Mouse (Mus musculus) heart, embryonic 16.5 days (tissue): ENCODE measurements at regions not wholly inside any gene's neighbourhood (a gene's known extent, or its start where the extent isn't known, plus 50 kb on each side); places are given as distances from the start of the nearest gene placed in this dataset.
"Not testable (repeated sequence)": the region's sequence is repeated elsewhere in the genome, so short reads cannot be mapped to it uniquely, and the experiment has no call there.

ENCODE experiments used
- ATAC-seq: fragments of 200-750 bp; cut with Nextera tagmentation; replicated peaks from 2 replicates; pipeline ENCODE4 v1.8.0; 2017; ENCODE audit warnings: moderate number of reproducible peaks; ENCODE audit not compliant: insufficient read depth, low FRiP score; ENCODE audit errors: extremely low read depth
- H3K27ac ChIP-seq: fragments of 300-500 bp; sonication (generic); 2 replicates; pipeline ENCODE4 v1.5.1; 2014; ENCODE audit warnings: mild to moderate bottlenecking, low read length, control low read depth, moderate library complexity
- H3K27me3 ChIP-seq: fragments of 300-500 bp; sonication (generic); 2 replicates; pipeline ENCODE4 v1.6.1; 2014; ENCODE audit warnings: low read length, mixed read lengths; ENCODE audit not compliant: control insufficient read depth, insufficient read depth
- H3K36me3 ChIP-seq: fragments of 300-500 bp; sonication (generic); 2 replicates; pipeline ENCODE4 v1.6.1; 2014; ENCODE audit not compliant: control insufficient read depth, insufficient read depth
- H3K4me1 ChIP-seq: fragments of 300-500 bp; sonication (generic); 2 replicates; pipeline ENCODE4 v1.6.1; 2014; ENCODE audit warnings: low read length, mixed read lengths; ENCODE audit not compliant: control insufficient read depth, insufficient read depth
- H3K4me2 ChIP-seq: fragments of 300-500 bp; sonication (generic); 2 replicates; pipeline ENCODE4 v1.6.1; 2014; ENCODE audit warnings: low read depth, mild to moderate bottlenecking, control low read depth, low read length
- H3K4me3 ChIP-seq: fragments of 300-500 bp; sonication (generic); 2 replicates; pipeline ENCODE4 v1.5.1; 2014; ENCODE audit warnings: mild to moderate bottlenecking, control low read depth, low read length
- H3K9ac ChIP-seq: fragments of 300-500 bp; sonication (generic); 2 replicates; pipeline ENCODE4 v1.6.1; 2014; ENCODE audit warnings: low read length, control low read depth
- H3K9me3 ChIP-seq: fragments of 300-500 bp; sonication (generic); replicated peaks from 2 replicates; pipeline ENCODE4 v1.6.1; 2016; ENCODE audit warnings: low read length; ENCODE audit not compliant: control insufficient read depth
- WGBS: fragments of 180-500 bp; shearing (Covaris S2); extraction: QIAGEN DNeasy Blood & Tissue Kit; methylation state at CpG from one replicate; pipeline ENCODE4 v1.1.7; 2014; 5-methylcytosine and 5-hydroxymethylcytosine counted together

DNA sequence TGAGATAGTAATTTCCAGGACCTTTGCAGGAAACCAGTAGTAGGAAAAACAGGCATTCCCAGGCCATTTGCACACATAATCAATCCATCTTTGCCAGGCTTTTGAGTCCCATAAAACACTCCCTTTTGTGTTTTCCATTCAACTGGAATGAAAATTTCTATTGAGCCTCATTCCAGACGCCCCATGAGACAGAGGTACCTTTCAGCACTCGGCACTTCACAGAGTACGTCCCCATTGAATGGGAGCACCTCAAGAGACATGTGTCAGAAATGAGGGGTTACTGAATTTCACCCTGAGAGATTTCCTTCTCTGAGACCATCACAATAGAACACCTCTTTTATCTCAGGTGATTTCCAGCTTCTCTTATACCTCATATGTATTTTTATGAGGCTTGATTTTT, 493.5 kb upstream of the Gm9747 start:
- WGBS: 70% methylated on average over 3 of the region's 3 CpGs
- H3K4me1 ChIP-seq: 0 out of 2 replicates have a peak, but pooled peaks cover 1% of the 10 kb centered on the region
- H3K27me3 ChIP-seq: no peaks in the 10 kb centered on the region
- H3K9me3 ChIP-seq: no peaks in the 10 kb centered on the region
- no peaks in the 10 kb centered on the region for H3K36me3 ChIP-seq
- H3K27ac ChIP-seq: no peak overlapping the region
- no peak overlapping the region for H3K9ac ChIP-seq
- no peak overlapping the region for H3K4me2 ChIP-seq
- no peak for ATAC-seq
- no peak overlapping the region for H3K4me3 ChIP-seq

GRCm38 (mm10) chr1:81739981-81740380, 492.9 kb upstream of the Gm9747 start:
- no peaks in the 10 kb centered on the region for H3K27me3 ChIP-seq
- no peak for ATAC-seq
- no peaks in the 10 kb centered on the region for H3K36me3 ChIP-seq
- H3K9ac ChIP-seq: no peak overlapping the region
- peaks cover 7% of the 10 kb centered on the region for H3K4me1 ChIP-seq
- no peaks in the 10 kb centered on the region for H3K9me3 ChIP-seq
- WGBS: 77% methylated on average over 1 of the region's 1 CpGs
- H3K4me3 ChIP-seq: no peak overlapping the region
- no peak overlapping the region for H3K4me2 ChIP-seq
- no peak overlapping the region for H3K27ac ChIP-seq

DNA sequence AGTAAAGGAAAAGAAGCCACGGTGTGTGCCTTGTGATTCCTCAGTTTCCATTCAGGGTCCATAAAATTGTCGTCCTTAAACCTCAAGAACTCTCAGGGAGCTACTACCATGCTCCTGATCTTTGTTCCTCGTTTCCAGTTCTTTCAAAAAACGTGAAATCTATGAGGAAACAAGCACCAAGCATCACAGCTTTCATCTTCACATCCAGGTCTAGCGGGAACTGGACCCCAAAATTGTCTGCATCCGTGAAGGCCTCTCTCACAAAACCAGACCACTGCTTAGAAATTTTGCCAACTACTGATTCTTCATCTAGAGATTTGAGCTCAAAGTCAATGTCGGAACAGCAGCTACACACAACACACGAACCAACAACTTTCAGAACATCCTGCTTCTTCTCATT, 491.0 kb upstream of the Gm9747 start:
- H3K36me3 ChIP-seq, ATAC-seq: not testable (repeated sequence)

GRCm38 (mm10) chr1:81744524-81744923, 488.4 kb upstream of the Gm9747 start:
- H3K4me1 ChIP-seq: peaks cover 7% of the 10 kb centered on the region
- no peaks in the 10 kb centered on the region for H3K36me3 ChIP-seq
- no peaks in the 10 kb centered on the region for H3K27me3 ChIP-seq
- H3K4me3 ChIP-seq: no peak overlapping the region
- no peak overlapping the region for H3K9ac ChIP-seq
- H3K9me3 ChIP-seq: no peaks in the 10 kb centered on the region
- no peak overlapping the region for H3K4me2 ChIP-seq
- peak; percentile 75 for ATAC-seq
- peak overlapping the region; percentile 35; the same call in 1 of the 2 replicates for H3K27ac ChIP-seq
- WGBS: 38% methylated on average over 8 of the region's 8 CpGs

More for the DNA sequence above, 491.0 kb upstream of the Gm9747 start:
- not testable (repeated sequence) for H3K4me2 ChIP-seq, H3K4me3 ChIP-seq, H3K27me3 ChIP-seq, H3K4me1 ChIP-seq, H3K9ac ChIP-seq, H3K27ac ChIP-seq, H3K9me3 ChIP-seq
- 88% methylated on average over 8 of the region's 8 CpGs for WGBS

- 82% methylated on average over 14 of the region's 14 CpGs for WGBS
- H3K36me3 ChIP-seq: no peaks in the 10 kb centered on the region
- no peak overlapping the region for H3K4me3 ChIP-seq
- H3K4me1 ChIP-seq: peaks cover 7% of the 10 kb centered on the region
- no peak overlapping the region for H3K9ac ChIP-seq
- peak overlapping the region; percentile 35; the same call in 1 of the 2 replicates for H3K27ac ChIP-seq
- no peaks in the 10 kb centered on the region for H3K27me3 ChIP-seq
- ATAC-seq: no peak
- no peaks in the 10 kb centered on the region for H3K9me3 ChIP-seq
- H3K4me2 ChIP-seq: no peak overlapping the region
Measured at GRCm38 (mm10) chr1:81745024-81745960, 487.6 kb upstream of the Gm9747 start.

- H3K4me1 ChIP-seq: peaks cover 7% of the 10 kb centered on the region
- no peaks in the 10 kb centered on the region for H3K9me3 ChIP-seq
- H3K9ac ChIP-seq: no peak overlapping the region
- no peak overlapping the region for H3K4me2 ChIP-seq
- H3K27ac ChIP-seq: no peak overlapping the region
- no peaks in the 10 kb centered on the region for H3K36me3 ChIP-seq
- 83% methylated on average over 3 of the region's 3 CpGs for WGBS
- ATAC-seq: no peak
- no peak overlapping the region for H3K4me3 ChIP-seq
- H3K27me3 ChIP-seq: no peaks in the 10 kb centered on the region
Measured at GRCm38 (mm10) chr1:81746013-81746412, 486.9 kb upstream of the Gm9747 start.

GRCm38 (mm10) chr1:81747025-81747424, 485.9 kb upstream of the Gm9747 start:
- 55% methylated on average over 3 of the region's 3 CpGs for WGBS
- H3K9ac ChIP-seq: no peak overlapping the region
- no peak overlapping the region for H3K27ac ChIP-seq
- no peaks in the 10 kb centered on the region for H3K36me3 ChIP-seq
- H3K4me3 ChIP-seq: no peak overlapping the region
- H3K9me3 ChIP-seq: no peaks in the 10 kb centered on the region
- ATAC-seq: no peak
- H3K27me3 ChIP-seq: no peaks in the 10 kb centered on the region
- H3K4me2 ChIP-seq: no peak overlapping the region
- peaks cover 7% of the 10 kb centered on the region for H3K4me1 ChIP-seq

DNA sequence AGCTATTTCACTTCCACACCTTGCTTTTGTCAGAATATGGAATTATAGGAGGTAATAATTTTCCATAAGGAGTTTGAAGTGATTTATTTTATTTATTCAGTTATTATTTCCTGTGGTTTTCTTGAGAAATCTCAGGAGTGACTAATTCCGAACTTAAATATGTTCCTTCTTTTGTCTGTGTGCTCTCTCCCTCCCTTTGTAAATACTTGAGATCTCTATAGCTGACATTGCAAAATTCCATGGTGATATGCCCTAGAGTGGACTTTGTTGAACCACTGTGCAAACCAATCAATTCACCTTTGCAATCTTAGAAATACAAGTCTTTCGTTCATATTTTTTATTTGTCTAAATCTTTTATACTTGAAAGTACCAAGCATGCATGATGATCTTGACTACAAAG, 478.8 kb upstream of the Gm9747 start:
- ATAC-seq: no peak
- no peak overlapping the region for H3K27ac ChIP-seq
- 76% methylated on average over 2 of the region's 2 CpGs for WGBS

GRCm38 (mm10) chr1:81755281-81755680, 477.6 kb upstream of the Gm9747 start:
- H3K4me2 ChIP-seq: no peak overlapping the region
- ATAC-seq: peak; percentile 79
- H3K4me1 ChIP-seq: peaks cover 2% of the 10 kb centered on the region; the same call in 1 of the 2 replicates
- H3K36me3 ChIP-seq: no peaks in the 10 kb centered on the region
- 19% methylated on average over 3 of the region's 3 CpGs for WGBS
- no peak overlapping the region for H3K9ac ChIP-seq
- no peaks in the 10 kb centered on the region for H3K9me3 ChIP-seq
- H3K27ac ChIP-seq: no peak overlapping the region; the same call in 1 of the 2 replicates
- H3K4me3 ChIP-seq: no peak overlapping the region
- H3K27me3 ChIP-seq: no peaks in the 10 kb centered on the region

More for the DNA sequence above, 478.8 kb upstream of the Gm9747 start:
- H3K9ac ChIP-seq: no peak overlapping the region
- no peak overlapping the region for H3K4me2 ChIP-seq
- H3K9me3 ChIP-seq: no peaks in the 10 kb centered on the region
- no peaks in the 10 kb centered on the region for H3K36me3 ChIP-seq
- H3K4me1 ChIP-seq: peaks cover 2% of the 10 kb centered on the region; the same call in 1 of the 2 replicates
- no peaks in the 10 kb centered on the region for H3K27me3 ChIP-seq
- no peak overlapping the region for H3K4me3 ChIP-seq
